Mouse (Mus musculus) heart, adult 2 months (tissue): ENCODE results near the gene Tmc2. TPM values are rescaled to one million over a fixed set of nuclear protein-coding genes. Genes with fewer than 3 reads are reported as not detected.

Source experiments
- DNase-seq, 2 experiments: peaks; one replicate each; pipeline ENCODE4 v3.0.0; 2021
- H3K27ac ChIP-seq: fragments of 200-600 bp; 2 replicates; pipeline ENCODE4 v1.8.1; 2022
- H3K27me3 ChIP-seq: fragments of 200-500 bp; 2 replicates; pipeline ENCODE4 v1.6.1; 2012; ENCODE audit warnings: mild to moderate bottlenecking, low read length, inconsistent platforms, mixed read lengths; ENCODE audit not compliant: control insufficient read depth, insufficient read depth
- H3K36me3 ChIP-seq: fragments of 200-500 bp; 2 replicates; pipeline ENCODE4 v1.6.1; 2012; ENCODE audit warnings: low read length, inconsistent platforms; ENCODE audit not compliant: control insufficient read depth, insufficient read depth
- H3K4me1 ChIP-seq: fragments of 200-500 bp; 2 replicates; pipeline ENCODE4 v1.6.1; 2011; ENCODE audit warnings: low read length; ENCODE audit not compliant: control insufficient read depth, insufficient read depth
- H3K4me3 ChIP-seq: fragments of 200-600 bp; 2 replicates; pipeline ENCODE4 v1.8.1; 2022
- H3K79me2 ChIP-seq: fragments of 200-500 bp; replicated peaks from 2 replicates; pipeline ENCODE4 v1.6.1; 2012; ENCODE audit warnings: mild to moderate bottlenecking, inconsistent platforms, low read length, moderate library complexity, mixed read lengths; ENCODE audit not compliant: control insufficient read depth, insufficient read depth
- H3K9ac ChIP-seq: fragments of 200-500 bp; 2 replicates; pipeline ENCODE4 v1.6.1; 2012; ENCODE audit warnings: low read depth, mild to moderate bottlenecking, control low read depth, inconsistent platforms, low read length, mixed read lengths
- CTCF ChIP-seq: fragments of 200-600 bp; IDR thresholded peaks from 2 replicates; pipeline ENCODE4 v1.8.1; 2022; ENCODE audit warnings: antibody characterized with exemption, mild to moderate bottlenecking, moderate library complexity
- EP300 ChIP-seq: fragments of 200-500 bp; IDR thresholded peaks from 2 replicates; pipeline ENCODE4 v1.6.1; 2011; ENCODE audit warnings: low read depth, low read length, control low read depth; ENCODE audit not compliant: insufficient read depth
- POLR2A ChIP-seq: fragments of 200-500 bp; IDR thresholded peaks from 2 replicates; pipeline ENCODE4 v1.6.1; 2011; ENCODE audit warnings: mild to moderate bottlenecking, low read depth, low read length, control low read depth; ENCODE audit not compliant: insufficient read depth
- WGBS: fragments of 180-500 bp; shearing (Covaris S2); methylation state at CpG from one replicate; pipeline ENCODE4 v1.1.7; 2018; 5-methylcytosine and 5-hydroxymethylcytosine counted together
- intact Hi-C: fragments of 180-260 bp; cut with DNase I; formaldehyde crosslinking; loops from one replicate; pipeline ENCODE4 v1.15.1; 2025
- polyA plus RNA-seq: library from polyadenylated mRNA; depleted of rRNA; stranded (reverse); fragments of >200 nt; gene quantifications from 2 replicates; pipeline ENCODE4 v1.2.3, GENCODE M21; 2012
- total RNA-seq, 2 experiments: library from RNA; stranded (reverse); gene quantifications; 2 replicates each; pipeline ENCODE4 v1.2.3; 2021

Tmc2 gene
- total and polyA plus RNA-seq, 3 experiments: not detected

GRCm38 (mm10) chr2:130209636-130210035, 14.6 kb downstream of the Tmc2 start:
- Histone ChIP-seq H3K36me3 (no peaks in the 10 kb centered on the region), H3K4me3 (no peak overlapping the region), H3K4me1 (no peaks in the 10 kb centered on the region), H3K79me2 (no peaks in the 10 kb centered on the region), H3K9ac (no peak overlapping the region), H3K27ac (no peak overlapping the region), H3K27me3 (no peaks in the 10 kb centered on the region)
- intact Hi-C loops: no loop called here
- DNase-seq: no peak
- WGBS: 86% methylated on average over 3 of the region's 3 CpGs
- no peak for TF ChIP-seq CTCF
- no peak for TF ChIP-seq EP300
- TF ChIP-seq POLR2A: no peak

- Histone ChIP-seq H3K4me3 (no peak overlapping the region), H3K27me3 (no peaks in the 10 kb centered on the region), H3K9ac (no peak overlapping the region), H3K27ac (no peak overlapping the region), H3K4me1 (no peaks in the 10 kb centered on the region), H3K79me2 (no peaks in the 10 kb centered on the region), H3K36me3 (no peaks in the 10 kb centered on the region)
- WGBS: 86% methylated on average over 2 of the region's 2 CpGs
- DNase-seq: no peak
- intact Hi-C loops: no loop called here
- TF ChIP-seq EP300 (no peak), POLR2A (no peak), CTCF (no peak)
These were observed 16.6 kb downstream of the Tmc2 start for GRCm38 (mm10) chr2:130211581-130211980.

GRCm38 (mm10) chr2:130246912-130247311, 51.9 kb downstream of the Tmc2 start:
- Histone ChIP-seq H3K79me2 (no peaks in the 10 kb centered on the region), H3K27me3 (no peaks in the 10 kb centered on the region), H3K4me3 (no peak overlapping the region), H3K36me3 (no peaks in the 10 kb centered on the region), H3K4me1 (no peaks in the 10 kb centered on the region), H3K27ac (no peak overlapping the region), H3K9ac (no peak overlapping the region)
- DNase-seq: no peak
- intact Hi-C loops: loop anchor here (2.0 kb wide), 1 partner anchor 178 kb away; no protein-coding TSS in a partner anchor
- TF ChIP-seq EP300: no peak
- peak; percentile 71 for TF ChIP-seq CTCF
- WGBS: 48% methylated on average over 9 of the region's 9 CpGs

- H3K4me1 ChIP-seq: no peaks in the 10 kb centered on the region
- no peak overlapping the region for H3K27ac ChIP-seq
- DNase-seq: no peak
- intact Hi-C loops: no loop called here
- WGBS: 49% methylated on average over 7 of the region's 7 CpGs
- no peak overlapping the region for H3K9ac ChIP-seq
- no peaks in the 10 kb centered on the region for H3K27me3 ChIP-seq
- no peaks in the 10 kb centered on the region for H3K36me3 ChIP-seq
- no peaks in the 10 kb centered on the region for H3K79me2 ChIP-seq
- TF ChIP-seq POLR2A (no peak), CTCF (no peak), EP300 (no peak)
- no peak overlapping the region for H3K4me3 ChIP-seq
These were observed 53.2 kb downstream of the Tmc2 start for GRCm38 (mm10) chr2:130248226-130248625.

- TF ChIP-seq POLR2A (no peak), CTCF (no peak), EP300 (no peak)
- no peak for DNase-seq
- WGBS: 69% methylated on average over 4 of the region's 4 CpGs
- Histone ChIP-seq H3K4me3 (no peak overlapping the region), H3K9ac (no peak overlapping the region), H3K27me3 (no peaks in the 10 kb centered on the region), H3K4me1 (no peaks in the 10 kb centered on the region), H3K79me2 (no peaks in the 10 kb centered on the region), H3K27ac (no peak overlapping the region), H3K36me3 (no peaks in the 10 kb centered on the region)
- intact Hi-C loops: no loop called here
These were observed 61.8 kb downstream of the Tmc2 start for GRCm38 (mm10) chr2:130256762-130257161.

- H3K4me3 ChIP-seq: no peak overlapping the region
- H3K4me1 ChIP-seq: no peaks in the 10 kb centered on the region
- TF ChIP-seq CTCF (no peak), EP300 (no peak), POLR2A (no peak)
- no peaks in the 10 kb centered on the region for H3K27me3 ChIP-seq
- no peaks in the 10 kb centered on the region for H3K79me2 ChIP-seq
- 74% methylated on average over 4 of the region's 4 CpGs for WGBS
- H3K36me3 ChIP-seq: no peaks in the 10 kb centered on the region
- H3K9ac ChIP-seq: no peak overlapping the region
- DNase-seq: no peak
- no peak overlapping the region for H3K27ac ChIP-seq
- intact Hi-C loops: no loop called here
These were observed 65.8 kb downstream of the Tmc2 start for GRCm38 (mm10) chr2:130260822-130261221.

GRCm38 (mm10) chr2:130261914-130262313, 66.9 kb downstream of the Tmc2 start:
- H3K9ac ChIP-seq: no peak overlapping the region
- H3K4me1 ChIP-seq: no peaks in the 10 kb centered on the region
- no peak overlapping the region for H3K4me3 ChIP-seq
- TF ChIP-seq EP300 (no peak), CTCF (no peak), POLR2A (no peak)
- 71% methylated on average over 2 of the region's 2 CpGs for WGBS
- intact Hi-C loops: no loop called here
- H3K27me3 ChIP-seq: no peaks in the 10 kb centered on the region
- no peaks in the 10 kb centered on the region for H3K79me2 ChIP-seq
- no peak overlapping the region for H3K27ac ChIP-seq
- no peaks in the 10 kb centered on the region for H3K36me3 ChIP-seq
- no peak for DNase-seq
